Mouse (Mus musculus): Measurements from ENCODE around the gene Anapc7.
A peak's percentile ranks its signal among the peaks of the same experiment; 100 is the strongest.

Anapc7 gene

GRCm38 (mm10) chr5:122421271-122422068 is at the start of gene Anapc7:
TSS of gene Anapc7 (plus strand) at chr5:122421693.
- DNase-seq (ENCODE audit: low read depth) = no peak

GRCm38 (mm10) chr5:122372192-122372769 is 49.2 kb upstream of the Anapc7 start, which contains the start of gene Fam216a:
TSS of gene Fam216a (minus strand) at chr5:122372364.
- DNase-seq (ENCODE audit: low read depth) = peak; percentile 98

DNA sequence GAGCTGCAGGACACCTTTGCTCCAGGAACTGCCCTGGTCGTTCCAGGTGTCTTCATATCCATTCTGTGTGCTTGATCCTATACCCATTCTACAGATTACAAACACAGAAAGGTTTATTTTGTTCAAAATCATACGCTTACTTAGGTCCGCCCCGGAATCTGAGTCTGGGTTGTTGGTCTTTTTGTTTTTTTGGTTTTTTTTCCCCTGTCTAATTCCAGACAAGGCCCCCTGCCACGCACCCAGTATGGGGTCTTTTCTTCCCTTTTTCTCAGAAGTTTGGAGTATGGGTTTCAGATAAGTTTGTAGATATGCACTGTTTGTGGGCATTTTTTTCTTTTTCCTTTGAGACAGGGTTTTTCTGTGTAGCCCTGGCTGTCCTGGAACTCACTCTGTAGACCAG is 48.6 kb upstream of the Anapc7 start:
- DNase-seq (ENCODE audit: low read depth) = no peak

DNA sequence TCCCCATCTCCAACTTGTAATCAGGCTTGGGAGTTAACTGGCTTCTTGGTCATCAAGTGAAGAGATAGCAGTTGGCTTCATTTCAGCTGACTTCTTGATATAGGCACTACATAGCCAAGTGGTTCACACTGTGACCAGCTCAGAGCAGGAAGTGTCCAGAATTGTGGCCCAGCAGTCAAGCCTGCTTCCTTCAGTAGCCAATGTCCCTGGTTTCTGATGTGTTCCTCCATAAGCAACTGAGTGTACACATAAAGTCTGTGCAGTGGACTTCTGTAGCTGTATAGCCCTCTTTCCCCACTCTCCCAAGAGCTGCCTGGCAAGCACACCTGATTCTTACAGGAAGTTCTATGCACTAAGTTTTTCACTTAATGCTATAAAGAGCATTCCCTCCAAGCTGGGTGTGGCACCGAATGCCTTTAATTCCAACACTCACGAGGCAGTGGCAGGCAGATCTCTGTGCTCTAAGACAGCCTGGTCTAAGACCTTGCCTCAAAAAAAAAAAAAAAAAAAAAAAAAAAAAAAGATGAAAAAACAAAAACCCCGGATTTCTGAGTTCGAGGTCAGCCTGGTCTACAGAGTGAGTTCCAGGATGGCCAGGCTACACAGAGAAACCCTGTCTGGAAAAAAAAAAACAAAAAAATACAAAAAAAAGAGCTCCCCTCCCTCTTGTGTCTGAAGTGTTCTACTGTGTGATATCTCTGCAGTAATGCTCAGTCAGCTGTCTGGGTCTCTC is 44.2 kb upstream of the Anapc7 start:
- no peak for DNase-seq (ENCODE audit: low read depth)

GRCm38 (mm10) chr5:122378171-122378570 is 43.3 kb upstream of the Anapc7 start:
- DNase-seq (ENCODE audit: low read depth) = no peak

GRCm38 (mm10) chr5:122379374-122380155 is 41.9 kb upstream of the Anapc7 start:
- DNase-seq (ENCODE audit: low read depth) = peak; percentile 46

- DNase-seq (ENCODE audit: low read depth) = no peak
These were observed 31.5 kb upstream of the Anapc7 start for GRCm38 (mm10) chr5:122390006-122390405.

DNA sequence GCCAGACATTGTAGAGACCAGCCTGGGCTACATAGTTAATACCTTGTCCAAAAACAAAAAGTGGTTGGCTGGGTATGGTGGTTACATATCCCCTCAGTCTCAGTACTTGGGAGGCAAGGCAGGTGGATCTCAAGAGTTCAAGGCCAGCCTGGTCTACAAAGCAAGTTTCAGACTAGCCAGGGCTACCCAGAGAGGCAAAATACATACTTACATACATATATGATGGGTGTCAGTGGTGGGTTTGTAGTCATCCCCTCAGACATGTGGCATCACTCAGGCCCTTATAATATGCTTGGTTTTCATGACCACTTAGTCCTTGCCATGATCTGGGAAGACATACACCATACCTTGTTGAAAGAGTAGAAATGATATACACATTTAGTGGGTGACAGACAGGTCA is 30.8 kb upstream of the Anapc7 start:
- no peak for DNase-seq (ENCODE audit: low read depth)

GRCm38 (mm10) chr5:122391178-122391785 is 30.2 kb upstream of the Anapc7 start:
- no peak for DNase-seq (ENCODE audit: low read depth)

GRCm38 (mm10) chr5:122391786-122392180 is 29.7 kb upstream of the Anapc7 start, which contains the start of gene Arpc3:
TSS of gene Arpc3 (plus strand) at chr5:122391878.
- peak; percentile 77 for DNase-seq (ENCODE audit: low read depth)

- no peak for DNase-seq (ENCODE audit: low read depth)
These were observed 29.1 kb upstream of the Anapc7 start for GRCm38 (mm10) chr5:122392227-122393004.

DNA sequence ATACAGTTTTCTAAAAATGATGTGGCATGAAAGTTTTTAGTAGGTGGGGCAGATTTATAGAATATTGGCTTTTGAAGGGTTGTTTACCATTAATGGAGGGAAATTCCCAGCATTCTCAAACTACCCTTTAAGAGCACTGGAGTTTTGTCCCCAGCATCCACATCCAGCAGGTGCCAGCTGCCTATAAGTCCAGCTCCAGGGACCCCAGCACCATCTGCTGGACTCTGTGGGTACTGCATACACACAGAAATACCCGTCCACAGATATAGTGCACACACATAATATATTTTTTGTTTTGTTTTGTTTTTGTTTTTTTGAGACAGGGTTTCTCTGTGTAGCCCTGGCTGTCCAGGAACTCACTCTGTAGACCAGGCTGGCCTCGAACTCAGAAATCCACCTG is 27.6 kb upstream of the Anapc7 start:
- peak; percentile 34 for DNase-seq (ENCODE audit: low read depth)

DNA sequence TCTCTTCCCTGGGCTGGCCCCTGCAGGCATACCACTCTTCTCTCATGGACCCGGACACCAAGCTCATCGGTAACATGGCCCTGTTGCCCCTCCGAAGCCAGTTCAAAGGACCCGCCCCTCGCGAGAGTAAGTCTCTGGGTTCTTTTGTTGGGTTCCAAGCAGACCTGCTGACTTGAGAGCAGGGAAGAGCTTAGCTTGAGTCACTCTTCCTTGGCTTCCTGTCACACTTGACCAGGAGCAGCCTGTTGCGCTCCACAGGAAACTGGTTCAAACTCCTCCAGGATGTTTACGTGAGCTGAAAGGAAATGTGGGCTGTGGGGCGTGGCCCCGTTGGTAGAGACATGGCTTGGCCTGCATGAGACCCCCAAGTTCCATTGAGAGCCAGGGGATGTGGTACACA is 24.7 kb upstream of the Anapc7 start:
- no peak for DNase-seq (ENCODE audit: low read depth)

GRCm38 (mm10) chr5:122397495-122397894 is 24.0 kb upstream of the Anapc7 start:
- DNase-seq (ENCODE audit: low read depth) = no peak

DNA sequence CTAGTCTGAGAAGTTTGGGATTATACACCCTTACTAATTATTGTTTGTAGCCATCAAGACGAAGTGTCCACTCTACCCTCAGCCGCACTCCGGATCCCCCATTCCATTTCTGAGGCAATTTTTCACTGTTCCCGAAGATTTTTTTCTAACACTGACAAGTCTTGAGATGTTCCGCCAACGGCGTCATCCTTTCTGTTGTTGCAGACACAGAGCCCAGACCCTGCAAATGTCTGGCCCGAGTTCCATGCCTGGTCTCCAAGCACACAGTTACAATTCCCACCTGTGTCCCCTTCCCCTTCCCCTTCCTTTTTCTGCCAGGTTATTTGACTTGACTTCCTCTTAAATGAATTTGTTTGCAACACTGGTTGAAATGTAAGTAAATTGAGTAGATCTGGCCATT is 21.6 kb upstream of the Anapc7 start:
- DNase-seq (ENCODE audit: low read depth) = no peak

DNA sequence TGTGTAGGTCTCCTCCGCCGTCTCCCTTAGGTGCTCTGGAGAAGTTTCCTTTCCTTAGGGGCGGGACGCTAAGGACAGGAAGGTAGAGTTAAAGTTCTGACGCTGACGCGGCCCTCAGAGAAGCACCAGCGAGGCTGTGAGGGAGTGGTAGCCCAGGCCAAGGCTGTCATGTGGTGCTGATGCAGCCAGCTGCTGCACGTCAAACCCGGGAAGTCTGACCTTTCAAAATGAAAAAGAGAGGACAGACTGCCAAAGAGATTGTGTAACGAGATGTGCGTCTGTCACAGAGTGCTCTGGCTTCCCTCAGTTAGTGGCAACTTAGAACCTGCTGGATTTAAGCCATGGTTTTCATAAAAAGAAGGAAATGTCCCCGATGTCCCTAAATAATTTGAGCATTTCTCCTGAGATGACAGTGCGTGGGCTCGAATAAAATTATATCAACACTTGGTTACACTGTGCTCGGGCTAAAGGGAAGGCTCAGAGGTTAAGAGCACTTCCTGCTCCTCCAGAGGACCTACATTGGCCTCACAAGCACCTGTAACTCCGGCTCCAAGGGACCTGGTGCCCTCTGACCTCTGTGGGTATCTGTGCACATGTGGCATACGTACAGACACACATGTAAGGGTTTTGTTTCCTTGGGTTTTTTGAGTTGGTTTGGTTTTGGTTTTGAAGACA is 20.7 kb upstream of the Anapc7 start:
- DNase-seq (ENCODE audit: low read depth) = no peak

DNA sequence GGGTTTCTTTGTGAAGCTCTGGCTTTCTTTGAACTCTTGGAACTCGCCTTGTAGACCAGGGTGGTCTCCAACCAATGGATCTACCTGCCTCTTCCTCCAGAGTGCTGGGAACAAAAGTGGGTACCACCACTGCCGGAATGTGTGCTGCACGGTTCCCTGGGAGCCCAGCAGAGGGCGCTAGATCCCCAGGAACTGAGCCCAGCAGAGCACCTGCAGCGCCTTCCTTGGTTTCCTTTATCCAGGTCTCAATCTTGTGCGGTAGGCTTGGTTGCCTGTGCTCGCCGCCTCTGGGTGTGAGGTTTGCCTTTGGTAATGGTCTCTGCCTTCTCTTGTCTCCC is 20.2 kb upstream of the Anapc7 start:
- DNase-seq (ENCODE audit: low read depth) = no peak

DNA sequence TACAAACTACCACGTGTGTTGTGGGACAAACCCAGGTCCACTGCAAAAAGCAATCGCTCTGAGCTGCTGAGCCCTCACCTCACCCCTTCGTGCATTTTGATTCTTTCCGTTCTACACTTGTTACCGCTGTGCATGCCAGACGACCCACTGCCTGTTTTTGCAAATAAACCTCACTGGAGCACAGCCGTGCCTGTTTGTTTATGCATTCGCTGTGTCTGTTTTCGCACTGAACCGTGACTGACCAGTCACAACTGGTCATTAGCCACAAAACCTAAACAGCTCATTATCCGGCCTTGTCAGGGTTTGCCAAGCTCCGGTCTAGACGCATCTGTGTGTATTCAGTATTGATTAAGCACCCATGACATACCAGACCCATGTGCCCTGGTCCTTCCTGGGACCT is 19.3 kb upstream of the Anapc7 start:
- no peak for DNase-seq (ENCODE audit: low read depth)

GRCm38 (mm10) chr5:122402772-122403171 is 18.7 kb upstream of the Anapc7 start:
- DNase-seq (ENCODE audit: low read depth) = no peak

- DNase-seq (ENCODE audit: low read depth) = no peak
These were observed 18.1 kb upstream of the Anapc7 start for GRCm38 (mm10) chr5:122403362-122403761.
